Mouse (Mus musculus) left cerebral cortex, postnatal 25 days (tissue): ENCODE measurements at regions not wholly inside any gene's neighbourhood (a gene's known extent, or its start where the extent isn't known, plus 50 kb on each side); places are given as distances from the start of the nearest gene placed in this dataset.
A peak's percentile ranks its signal among the peaks of the same experiment; 100 is the strongest.
"Not testable (repeated sequence)": the region's sequence is repeated elsewhere in the genome, so short reads cannot be mapped to it uniquely, and the experiment has no call there.

Experiments
- DNase-seq, 2 experiments: peaks; one replicate each; pipeline ENCODE4 v3.0.0; 2022; ENCODE audit warnings: low spot score in 2 of 2, mixed read lengths in 1 of 2
- intact Hi-C: fragments of 180-260 bp; cut with DNase I; formaldehyde crosslinking; loops from one replicate; pipeline ENCODE4 v1.15.1; 2025

DNA sequence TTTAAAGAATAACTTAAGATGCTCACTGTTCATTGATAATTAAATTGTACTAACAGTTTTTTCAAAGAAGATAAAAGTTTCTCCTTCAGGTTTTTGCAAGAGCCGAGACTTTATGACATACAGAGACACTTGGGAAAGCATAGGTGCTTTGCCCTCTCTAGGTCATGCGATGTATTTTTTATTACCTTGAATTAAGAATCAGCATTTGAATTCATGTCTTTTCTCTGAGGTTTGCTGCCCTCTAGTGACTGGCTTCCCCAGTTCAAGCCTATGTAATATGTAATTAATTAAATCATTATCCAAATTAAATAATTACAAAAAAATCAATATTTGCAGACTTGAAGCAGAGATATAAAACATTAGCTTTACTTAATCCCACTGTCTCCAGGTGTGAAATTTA, 174.4 kb downstream of the Fam198b start:
- intact Hi-C loops = loop anchor here (1.0 to 5.0 kb wide), 3 partner anchors 126 to 204 kb away; partner anchors contain the start of gene Fam198b
- peak; percentile 47 to 73 for DNase-seq

DNA sequence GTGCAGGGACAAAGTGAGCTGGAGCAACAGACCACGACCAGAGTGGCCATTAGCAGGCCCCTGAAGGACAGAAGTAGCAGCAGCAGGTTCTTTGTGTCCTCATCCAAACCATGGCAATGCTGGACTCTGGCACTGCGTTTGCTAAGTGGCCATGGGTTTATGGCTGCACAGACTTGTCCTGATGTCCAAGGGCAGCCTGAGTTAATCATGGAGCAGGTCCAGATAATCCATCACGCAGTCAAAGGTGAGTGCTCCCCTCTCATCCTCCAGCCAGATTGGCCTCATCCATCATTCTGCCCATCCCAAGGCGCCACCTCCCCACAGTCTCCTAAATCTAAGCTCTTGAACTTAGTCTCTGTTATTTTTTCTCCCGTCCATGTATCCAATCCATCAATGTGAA, 186.4 kb downstream of the Fam198b start:
- intact Hi-C loops = no loop called here
- DNase-seq = no peak

DNA sequence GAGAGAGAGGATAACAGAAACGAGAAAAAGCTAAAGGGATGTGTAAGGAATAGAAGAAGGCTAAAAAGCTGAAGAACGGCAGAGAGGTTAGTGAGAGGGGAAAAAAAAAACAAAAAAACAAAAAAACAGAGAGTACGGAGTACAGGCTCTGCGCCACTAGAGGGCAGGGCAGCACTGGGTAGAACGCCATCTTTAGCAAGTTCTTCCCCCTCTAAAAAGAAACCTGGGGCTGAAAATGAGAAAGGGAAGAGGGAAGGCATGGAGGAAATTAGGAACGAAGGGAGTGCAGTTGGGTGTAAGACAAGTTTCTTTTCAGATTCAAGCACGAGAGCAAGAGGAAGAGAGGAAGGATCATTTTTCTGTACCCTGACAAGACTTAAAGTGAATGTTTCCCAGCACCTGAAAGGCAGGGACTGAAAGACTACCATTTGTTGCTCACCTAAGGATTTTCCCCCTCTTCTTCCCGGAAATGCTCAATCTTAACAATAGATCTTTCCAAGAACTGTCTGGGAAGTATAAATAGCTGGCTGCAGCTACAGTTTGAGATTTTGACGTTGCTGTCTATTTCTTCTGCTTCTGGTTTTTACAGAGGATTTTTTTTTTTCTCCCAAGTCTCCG, 195.6 kb downstream of the Fam198b start:
- intact Hi-C loops = loop anchor here (5.0 to 10.0 kb wide), 4 partner anchors 127 to 1845 kb away; partner anchors contain the start of gene Gria2
- DNase-seq = peak; percentile 71 to 83

DNA sequence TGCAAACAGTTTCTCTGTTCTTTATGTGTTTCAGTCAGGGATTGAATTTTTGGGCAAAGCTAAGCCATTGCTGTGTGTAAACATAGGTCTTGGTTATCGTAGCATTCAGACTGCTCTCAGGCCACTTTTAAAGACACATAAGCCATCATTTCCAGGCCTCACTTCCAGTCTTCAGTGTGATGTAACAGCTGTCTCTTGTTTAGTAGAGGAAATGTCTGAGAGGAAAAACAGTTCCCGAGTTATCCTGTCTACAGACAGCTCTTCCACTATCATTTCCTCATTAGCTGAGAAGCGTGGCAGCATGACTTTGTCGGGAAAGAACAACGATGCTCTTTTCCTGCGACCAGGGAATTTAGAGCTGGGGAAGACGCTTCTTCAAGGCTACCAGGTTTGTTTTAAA, 196.9 kb downstream of the Fam198b start:
- DNase-seq = peak in 1 of 2 experiments; percentile 15
- intact Hi-C loops = loop anchor here (5.0 to 10.0 kb wide), 3 partner anchors 126 to 1844 kb away; no protein-coding TSS in a partner anchor

DNA sequence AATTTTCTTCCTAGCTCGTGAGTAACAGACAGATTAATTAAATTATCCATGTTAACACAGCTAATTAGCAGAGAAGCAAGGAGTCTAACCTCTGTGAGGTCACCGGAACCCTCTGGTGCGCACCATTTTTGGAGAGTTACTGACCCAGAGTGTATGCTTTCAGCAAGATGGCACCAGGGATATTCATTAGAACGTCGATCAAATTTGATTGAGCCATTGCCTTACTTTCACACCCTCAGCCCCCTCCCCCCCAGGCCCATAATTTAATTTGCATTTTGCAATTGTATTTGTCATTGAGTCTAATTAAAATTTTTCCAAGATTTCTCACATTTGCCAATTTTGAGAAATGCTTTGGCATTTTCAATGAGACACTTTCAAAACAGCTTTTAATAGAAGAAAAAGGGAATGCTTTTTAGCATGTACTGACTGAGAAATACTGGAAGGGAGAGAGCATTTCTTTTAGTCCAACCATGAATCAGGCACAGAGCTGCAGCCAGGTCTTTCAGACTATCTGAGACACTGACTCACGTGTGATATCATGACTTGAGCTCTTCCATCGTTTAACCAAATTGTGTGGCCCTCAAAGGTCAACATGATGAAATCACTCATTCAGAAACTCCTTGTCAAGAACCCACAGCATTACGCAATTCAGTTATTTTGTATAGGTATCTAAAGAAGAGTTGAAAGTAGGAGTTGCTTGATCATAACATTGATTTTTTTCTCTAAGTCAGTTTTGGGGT, 198.6 kb downstream of the Fam198b start:
- no peak for DNase-seq
- intact Hi-C loops = loop anchor here (5.0 to 10.0 kb wide), 3 partner anchors 124 to 1842 kb away; no protein-coding TSS in a partner anchor

DNA sequence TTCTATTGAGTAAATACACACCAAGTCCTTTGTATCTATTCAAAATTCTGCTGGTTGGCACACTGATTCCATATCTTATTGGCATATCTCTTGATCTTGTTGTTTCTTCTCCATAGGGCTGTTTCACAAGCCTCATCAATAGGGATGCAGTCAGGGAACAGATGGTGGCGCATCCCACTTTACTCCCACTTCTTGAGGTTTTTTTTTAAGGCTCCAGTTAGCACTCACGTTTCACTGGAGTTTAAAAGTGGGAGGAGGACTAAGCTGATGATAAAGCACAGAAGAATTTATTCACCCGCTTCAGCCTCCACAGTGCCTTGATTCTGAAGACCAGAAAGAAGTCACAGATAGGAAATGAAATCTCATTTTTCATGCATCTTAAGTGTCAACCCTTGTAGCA, 199.8 kb downstream of the Fam198b start:
- DNase-seq = peak; percentile 44 to 87
- intact Hi-C loops = loop anchor here (2.0 to 10.0 kb wide), 6 partner anchors 77 to 1841 kb away; no protein-coding TSS in a partner anchor

DNA sequence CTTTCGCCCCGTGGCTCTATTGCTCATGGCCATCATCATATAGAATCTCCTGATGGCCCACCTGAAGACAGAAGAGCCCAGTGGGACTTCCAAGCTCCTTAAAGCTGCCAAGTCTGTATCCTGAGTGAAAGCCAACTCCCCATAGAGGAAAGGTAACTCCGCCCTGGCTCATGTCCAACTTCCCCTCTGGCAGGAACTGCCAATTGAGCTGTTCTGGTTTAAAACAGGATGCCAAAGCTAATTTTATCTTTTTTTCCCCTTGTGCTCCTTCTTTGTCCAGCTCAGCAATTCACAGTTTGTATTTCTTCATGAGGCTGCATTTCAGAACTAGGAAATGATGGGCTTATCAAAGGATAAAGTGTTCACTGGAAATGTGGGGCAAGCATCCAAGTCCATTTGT, 215.3 kb downstream of the Fam198b start:
- intact Hi-C loops = no loop called here
- DNase-seq = no peak

DNA sequence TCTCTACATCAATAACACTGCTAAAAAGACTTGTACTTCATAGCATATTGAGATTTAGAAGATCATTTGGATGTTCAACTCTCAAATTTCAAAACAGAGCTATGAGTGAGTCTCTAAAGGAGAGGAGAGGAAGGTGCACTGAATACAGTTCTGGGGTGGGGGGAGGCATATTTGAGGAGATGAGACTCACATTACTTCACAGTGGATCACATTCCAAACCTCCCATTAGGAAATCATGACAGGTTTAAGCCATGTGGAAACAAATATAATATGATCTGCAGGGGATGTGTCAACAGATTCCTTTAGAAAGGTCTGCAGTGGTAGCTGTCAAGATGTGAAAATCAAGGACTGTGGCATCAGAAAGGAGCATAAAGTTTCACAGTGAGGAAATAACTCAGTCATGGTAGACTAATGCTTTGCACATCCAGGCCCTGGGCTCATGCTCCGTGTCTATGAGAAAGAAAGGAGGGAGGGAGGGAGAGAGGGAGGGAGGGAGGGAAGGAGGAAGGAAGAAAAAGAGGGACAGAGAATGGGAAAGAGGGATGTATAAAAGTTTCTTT, 235.9 kb downstream of the Fam198b start:
- intact Hi-C loops = no loop called here

DNA sequence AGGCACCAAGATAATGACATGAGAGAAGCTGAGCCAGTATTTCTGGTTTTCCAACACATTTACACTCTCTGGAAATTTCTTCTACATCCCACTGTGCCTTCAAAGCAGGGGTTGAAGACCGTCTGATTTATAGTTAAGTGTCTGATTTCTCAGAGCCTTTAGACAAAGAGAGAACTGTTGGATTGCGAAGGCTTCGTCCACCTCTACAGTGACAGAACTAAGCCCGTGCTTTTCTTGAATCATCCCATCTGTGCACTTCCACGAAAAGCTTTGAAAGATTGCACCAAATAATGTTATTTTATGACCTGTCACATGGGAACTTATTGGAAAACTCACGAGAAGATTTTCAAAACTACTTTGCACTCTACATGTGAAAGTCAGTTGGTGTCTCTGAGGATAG, 239.3 kb downstream of the Fam198b start:
- DNase-seq = peak in 1 of 2 experiments; percentile 14
- intact Hi-C loops = no loop called here

More for the DNA sequence above, 235.9 kb downstream of the Fam198b start:
- DNase-seq = no peak

DNA sequence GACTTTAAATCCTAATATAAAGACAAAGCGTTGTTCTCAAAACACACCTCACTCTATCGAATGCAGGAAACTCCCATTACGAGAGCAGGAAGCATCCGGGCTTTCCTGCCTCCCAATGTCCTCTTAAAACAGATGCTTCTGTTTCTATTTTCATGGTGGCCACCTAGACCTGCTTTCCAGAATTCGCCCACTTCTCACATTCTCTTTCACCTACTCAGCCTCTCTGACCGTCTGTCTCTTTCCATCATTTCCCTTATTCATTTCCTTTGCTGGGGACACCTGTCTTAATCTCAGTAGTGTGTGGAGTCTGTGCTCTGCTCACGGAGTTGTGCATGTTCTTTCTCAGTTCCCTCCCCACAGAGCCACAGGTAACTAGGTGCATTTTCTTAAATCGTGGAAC, 240.3 kb downstream of the Fam198b start:
- DNase-seq = peak in 1 of 2 experiments; percentile 77
- intact Hi-C loops = no loop called here

DNA sequence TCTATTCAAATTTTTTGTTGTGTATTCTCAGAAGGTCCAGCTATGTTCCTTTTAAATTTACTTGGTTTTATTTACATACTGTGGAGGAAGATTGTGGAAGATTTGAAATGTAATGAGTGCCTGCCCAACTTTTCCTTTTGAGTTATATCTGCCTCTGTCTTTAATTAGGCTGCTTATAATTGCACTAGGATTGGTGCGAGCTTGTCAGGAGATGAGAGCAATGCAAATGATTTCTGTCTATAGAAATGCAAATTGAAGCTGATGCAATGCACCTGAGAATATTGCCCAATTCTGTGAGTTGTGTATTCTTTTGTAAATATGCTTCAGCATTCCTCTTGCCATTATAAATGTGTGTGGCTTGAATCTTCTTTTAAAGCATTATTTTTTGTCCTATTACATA, 257.4 kb downstream of the Fam198b start:
- peak in 1 of 2 experiments; percentile 26 for DNase-seq
- intact Hi-C loops = no loop called here

DNA sequence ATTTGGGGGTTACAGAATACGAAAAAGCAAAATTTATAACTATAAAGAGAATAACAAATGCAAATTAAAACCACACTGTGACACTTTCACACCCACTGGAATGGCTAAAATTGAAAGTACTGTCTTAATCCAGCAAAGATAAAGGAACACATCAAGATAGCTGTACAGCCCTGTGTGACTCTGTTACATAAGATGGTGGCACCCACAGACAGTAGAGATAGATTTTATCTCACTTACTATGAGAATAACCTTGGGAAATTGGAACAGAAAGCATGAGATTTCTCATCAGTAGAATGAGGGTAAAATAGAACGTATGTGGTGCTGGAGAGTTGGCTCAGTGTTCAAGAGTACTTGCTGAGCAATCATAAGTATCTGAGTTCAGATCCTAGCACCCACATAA, 276.1 kb downstream of the Fam198b start:
- intact Hi-C loops = loop anchor here (1.0 to 10.0 kb wide), 7 partner anchors 48 to 387 kb away; no protein-coding TSS in a partner anchor
- DNase-seq = peak; percentile 43 to 97

DNA sequence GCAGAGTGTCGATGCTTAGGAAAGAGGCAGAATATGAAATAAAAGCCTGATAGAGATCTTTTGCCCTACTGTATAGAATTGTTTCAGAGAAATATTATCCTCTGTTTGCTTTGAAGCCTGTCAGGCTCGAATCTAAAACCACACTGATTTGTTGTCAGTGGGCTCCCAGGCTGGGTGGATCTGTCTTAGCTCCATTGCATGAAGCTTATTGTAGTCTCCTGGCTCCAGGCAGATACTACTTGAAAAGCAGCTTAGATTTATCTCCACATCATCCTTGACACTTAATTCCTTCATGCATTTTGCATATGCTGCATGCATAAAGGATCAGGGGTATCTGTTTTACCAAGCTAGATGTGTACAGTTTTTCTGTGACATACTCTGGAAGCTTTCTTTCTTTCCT, 297.4 kb downstream of the Fam198b start:
- intact Hi-C loops = no loop called here
- no peak for DNase-seq

DNA sequence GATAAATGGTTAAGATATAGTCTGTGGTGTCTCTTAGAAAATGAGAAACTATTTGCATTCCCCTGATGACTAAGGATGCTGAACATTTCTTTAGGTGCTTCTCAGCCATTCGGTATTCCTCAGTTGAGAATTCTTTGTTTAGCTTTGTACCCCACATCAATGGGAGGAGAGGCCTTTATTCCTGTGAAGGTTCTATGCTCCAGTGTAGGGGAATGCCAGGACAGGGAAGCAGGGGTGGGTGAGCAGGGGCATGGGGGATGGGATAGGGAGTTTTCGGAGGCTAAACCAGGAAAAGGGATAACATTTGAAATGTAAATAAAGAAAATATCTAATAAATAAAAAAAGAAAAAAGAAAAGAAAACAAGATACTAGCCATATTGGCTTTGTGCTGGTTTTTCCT, 297.8 kb downstream of the Fam198b start:
- intact Hi-C loops, DNase-seq: not testable (repeated sequence)

DNA sequence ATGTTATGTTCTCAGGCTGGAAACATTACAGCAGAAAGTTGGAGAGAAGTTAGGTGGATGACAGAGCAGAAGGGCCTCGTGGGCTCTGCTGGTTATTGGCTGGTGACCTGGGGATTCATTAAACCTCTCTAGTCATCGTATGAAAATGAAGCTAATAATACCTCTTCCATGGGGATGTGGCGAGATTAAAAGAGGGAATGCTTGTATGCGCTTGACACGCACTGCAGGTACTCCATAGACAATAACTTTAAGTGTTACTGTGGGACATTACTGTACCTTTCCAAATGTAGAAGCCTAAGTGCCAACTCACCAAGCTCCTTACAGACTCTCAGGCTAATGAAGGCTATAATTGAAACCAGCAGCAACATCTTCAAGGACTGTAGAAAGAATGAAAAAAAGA, 303.1 kb downstream of the Fam198b start:
- DNase-seq = no peak
- intact Hi-C loops = no loop called here

DNA sequence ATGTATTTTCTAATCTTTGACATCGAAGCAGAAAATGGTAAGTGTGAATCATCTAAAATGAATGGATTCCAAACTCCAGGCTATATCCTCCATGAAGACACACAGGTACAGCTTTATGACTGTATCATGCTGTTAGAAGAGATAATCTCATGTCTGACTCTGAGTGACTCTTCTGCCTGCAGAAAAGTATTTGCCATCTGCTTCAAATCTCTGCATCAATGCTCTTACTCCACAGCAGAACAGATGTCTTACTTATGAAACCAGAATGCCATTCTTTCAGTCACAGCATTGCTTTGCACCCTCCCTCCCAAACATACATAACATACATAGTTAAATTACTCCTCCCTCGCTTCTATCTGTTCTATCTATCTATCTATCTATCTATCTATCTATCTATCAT, 316.6 kb downstream of the Fam198b start:
- intact Hi-C loops = no loop called here
- DNase-seq = peak in 1 of 2 experiments; percentile 69

DNA sequence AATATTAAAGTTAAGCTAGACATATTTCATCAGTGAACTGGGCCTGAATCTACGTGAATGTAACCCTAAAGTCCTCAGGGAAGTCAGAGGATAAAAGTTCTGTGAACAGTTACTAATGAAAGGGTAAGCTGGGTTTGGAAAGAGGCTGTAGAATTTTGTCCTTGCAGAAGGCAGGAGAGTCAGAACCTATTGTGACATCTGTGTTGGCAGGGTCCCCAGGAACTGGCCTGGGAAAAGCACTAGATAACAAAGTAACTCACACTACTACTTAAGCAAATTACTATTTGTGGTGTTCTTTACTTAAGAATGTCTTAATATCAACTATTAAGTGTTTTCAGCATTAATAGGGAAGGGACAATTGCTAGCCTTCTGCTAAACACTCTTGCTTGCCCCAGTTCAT, 320.5 kb downstream of the Fam198b start:
- intact Hi-C loops = loop anchor here (5.0 kb wide), 2 partner anchors 42 to 123 kb away; no protein-coding TSS in a partner anchor
- DNase-seq = no peak

DNA sequence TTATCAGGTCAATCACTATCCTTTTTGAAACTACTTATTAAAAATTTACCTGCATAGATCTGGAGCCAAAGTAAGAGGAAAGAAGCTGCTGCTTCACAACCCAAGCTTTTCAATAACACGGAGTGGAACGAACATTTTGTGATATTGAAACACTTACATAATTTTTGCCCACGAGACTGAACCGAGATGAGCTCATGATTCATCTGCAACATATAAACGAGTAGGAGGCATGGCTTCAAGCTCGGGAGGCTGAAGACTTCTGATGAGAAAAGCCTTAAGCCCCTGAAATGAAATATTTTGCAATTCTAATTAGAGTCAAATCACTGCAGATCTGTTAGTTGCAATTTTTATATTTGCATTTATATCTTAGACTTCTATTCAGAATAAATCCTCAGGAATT, 321.0 kb downstream of the Fam198b start:
- peak; percentile 63 to 88 for DNase-seq
- intact Hi-C loops = loop anchor here (5.0 kb wide), 2 partner anchors 42 to 123 kb away; no protein-coding TSS in a partner anchor

DNA sequence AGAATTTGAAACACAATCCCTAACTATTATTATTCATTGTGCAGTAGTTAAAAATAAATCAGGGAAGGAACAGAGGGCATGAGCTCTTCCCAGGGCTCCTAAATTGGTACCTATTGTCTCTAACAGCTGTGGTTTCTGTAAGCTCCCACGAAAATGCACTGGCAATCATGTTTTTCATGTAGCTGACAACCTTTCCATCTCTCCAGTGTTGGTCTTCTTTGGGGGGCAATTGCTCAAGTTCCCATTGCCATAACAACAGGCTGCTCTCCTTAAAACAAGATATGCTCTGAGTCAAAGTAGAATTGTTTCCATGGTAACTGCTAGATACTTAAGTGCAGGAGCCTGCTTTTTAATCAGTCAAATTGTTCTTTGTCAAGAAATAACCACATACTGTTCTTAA, 322.7 kb downstream of the Fam198b start:
- DNase-seq = peak; percentile 34 to 37
- intact Hi-C loops = loop anchor here (5.0 kb wide), 2 partner anchors 40 to 125 kb away; no protein-coding TSS in a partner anchor

DNA sequence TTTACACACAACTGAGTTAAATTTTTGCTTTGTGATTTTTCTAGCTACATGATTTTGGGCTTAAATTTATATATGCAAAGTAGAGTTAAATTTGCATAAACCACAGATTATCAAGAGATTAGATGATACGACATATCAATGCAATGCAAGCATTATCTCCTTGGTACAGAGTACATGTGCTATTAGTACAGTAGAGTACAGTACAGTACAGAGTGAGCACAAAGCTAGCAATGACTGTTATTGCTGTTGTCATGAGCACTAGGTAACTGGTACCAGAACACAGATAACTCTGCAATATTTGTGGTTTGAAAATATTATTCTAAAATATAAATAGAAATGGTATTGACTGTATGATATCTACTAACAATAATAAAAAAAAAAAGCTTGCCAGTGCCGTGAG, 323.7 kb downstream of the Fam198b start:
- intact Hi-C loops = loop anchor here (1.0 to 5.0 kb wide), 4 partner anchors 39 to 327 kb away; no protein-coding TSS in a partner anchor
- no peak for DNase-seq
